Mouse (Mus musculus) layer of hippocampus, postnatal 10 days (tissue): ENCODE data around the gene Slc38a3. TPM values are rescaled to one million over a fixed set of nuclear protein-coding genes. Genes with fewer than 3 reads are reported as not detected.
A peak's percentile ranks its signal among the peaks of the same experiment; 100 is the strongest.

Source experiments
- DNase-seq, 2 experiments: peaks; one replicate each; pipeline ENCODE4 v3.0.0; 2021; ENCODE audit warnings: low spot score in 2 of 2
- total RNA-seq, 2 experiments: library from RNA; stranded (reverse); gene quantifications; 2 replicates each; pipeline ENCODE4 v1.2.3; 2021

The Slc38a3 gene
- total RNA-seq, 2 experiments from 2014 or later, result 96.5 to 109 TPM

DNA sequence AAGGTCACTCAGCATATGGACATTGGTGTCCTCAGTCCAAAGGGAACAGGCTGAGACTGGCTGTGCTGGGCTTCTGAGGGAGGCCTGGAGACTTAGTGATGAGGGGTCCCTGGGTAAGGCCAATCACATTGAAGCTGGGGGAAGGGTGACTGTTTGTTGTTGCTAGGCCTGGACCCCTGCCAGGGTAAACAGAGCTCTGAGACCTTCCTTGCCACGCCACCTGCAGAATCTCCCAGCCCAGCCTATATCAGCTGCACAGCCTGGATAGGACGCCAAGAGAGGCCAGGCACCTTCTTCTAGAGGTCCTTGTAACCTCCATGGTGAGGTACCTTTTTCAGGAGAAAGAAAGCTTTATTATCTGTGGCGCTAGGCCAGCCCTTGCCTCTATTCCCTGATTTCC is 414 bp downstream of the Slc38a3 start:
- DNase-seq, result no peak

DNA sequence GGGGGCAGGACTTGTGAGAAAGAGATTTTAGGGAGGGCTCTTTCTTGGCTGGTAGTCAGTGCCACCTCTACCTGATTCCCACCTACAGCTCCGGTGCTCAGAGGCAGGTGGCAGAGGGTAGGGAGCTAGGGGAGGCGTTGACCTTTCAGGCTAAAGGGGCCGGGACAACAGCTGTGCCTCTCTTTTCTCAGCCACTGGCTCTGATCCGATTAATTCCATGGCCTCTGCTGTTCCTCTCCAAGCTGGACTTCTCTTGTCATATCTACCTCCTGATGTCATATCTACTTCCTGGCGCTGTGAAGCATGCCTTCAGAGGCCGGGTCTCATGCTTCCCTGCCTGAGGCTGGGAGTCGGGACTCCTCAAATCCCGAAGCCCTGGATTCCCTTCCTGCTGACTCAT is 1.3 kb downstream of the Slc38a3 start:
- no peak for DNase-seq

DNA sequence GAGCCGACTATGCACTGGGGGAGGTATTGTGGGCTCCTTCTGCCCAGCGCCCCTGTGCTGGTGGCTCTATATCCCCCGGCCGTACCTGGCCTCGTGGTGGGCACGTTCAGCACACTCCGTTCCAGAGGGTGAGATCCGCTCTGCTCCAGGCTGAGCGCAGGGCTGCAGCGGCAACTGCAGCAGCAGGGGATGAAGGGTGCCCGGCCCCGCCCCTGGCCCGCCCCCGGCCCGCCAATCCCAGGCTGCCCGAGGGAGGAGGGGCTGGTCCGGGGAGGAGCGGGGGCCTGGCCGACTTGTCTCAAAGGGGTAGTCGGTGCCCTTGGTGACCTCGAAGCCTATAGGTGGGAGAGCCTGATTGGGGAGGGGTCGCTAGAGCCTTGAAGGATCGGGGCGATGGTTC is 2.1 kb downstream of the Slc38a3 start:
- DNase-seq, result peak; percentile 49 to 71

DNA sequence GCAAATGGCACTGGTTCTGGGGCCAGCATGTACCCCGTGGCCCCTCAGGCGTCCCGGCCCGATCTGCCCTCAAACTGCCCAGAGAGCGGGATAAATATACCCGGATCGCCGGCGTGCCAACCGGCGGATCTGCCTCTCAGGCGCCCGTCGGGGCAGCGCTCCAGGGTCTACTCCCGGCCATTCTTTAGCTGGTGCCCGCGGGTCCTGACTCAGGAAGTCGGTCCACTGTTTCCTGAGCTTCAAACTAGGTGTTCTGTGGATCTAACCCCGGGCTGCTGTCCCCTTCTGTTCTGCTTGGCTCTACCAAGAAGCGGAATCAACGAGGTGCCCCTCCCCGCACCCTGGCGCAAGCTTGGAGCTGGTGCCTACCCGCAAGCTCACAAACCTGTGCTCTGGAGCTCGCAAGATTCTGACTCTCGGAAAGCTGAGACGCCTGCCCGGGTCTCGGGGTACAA is 2.6 kb downstream of the Slc38a3 start:
- DNase-seq, result no peak

DNA sequence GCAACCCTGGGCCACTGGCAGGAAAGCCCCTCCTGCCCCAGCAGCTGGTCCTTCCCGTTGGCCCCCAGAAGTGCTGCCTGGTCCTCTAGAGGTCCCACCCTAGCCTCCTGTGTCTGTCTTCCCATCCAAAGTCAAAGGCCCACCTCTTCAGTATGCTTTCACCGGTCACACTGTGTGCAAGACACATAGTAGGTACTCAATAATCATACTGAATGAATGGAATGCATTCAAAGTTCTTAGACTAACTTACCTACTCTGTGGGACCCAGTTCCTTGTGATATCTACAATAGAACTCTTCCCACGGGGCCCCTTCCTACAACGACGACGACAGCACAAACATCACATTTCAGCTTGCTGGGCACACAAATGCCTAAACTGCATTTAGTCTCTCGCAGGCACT is 4.0 kb downstream of the Slc38a3 start:
- DNase-seq, result no peak

DNA sequence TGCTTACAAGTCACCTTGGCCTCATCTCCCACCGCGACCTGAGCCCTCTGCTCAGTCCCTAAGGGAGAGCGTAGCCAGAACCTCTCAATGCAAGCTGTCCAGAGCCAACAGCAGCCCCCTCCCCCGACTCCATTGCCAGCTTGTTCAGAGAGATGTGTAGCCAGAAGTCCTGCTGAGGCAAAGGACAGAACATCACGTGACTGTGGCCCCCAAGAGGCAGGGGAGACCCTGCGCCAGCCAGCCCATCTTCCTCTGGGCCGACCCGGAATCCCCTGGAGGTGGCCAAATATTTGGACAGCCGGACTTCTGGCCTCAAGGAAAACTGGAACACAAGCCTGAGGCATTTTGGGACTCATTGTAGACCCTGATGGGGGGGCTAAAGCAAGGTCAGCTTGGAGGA is 5.8 kb downstream of the Slc38a3 start:
- DNase-seq, result no peak

DNA sequence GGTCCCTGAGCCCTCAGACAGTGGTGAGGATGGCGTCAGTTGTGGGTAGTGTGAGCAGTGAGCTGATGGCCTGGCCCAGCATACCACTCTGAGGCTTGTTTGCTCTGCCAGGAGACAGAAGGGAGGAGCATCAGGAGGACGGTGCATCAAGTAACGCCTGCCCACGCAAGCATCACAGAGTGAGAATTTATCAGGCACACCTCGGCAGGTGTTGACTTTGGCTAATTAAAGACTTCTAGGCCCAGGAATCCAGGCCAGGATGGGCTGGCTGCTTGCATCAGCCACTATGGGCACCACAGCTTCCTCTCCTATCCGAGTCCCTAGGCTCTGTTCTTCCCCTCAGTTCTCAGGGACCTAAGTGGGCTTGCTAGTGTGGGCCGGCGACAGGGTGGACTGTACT is 7.0 kb downstream of the Slc38a3 start:
- DNase-seq, result no peak

DNA sequence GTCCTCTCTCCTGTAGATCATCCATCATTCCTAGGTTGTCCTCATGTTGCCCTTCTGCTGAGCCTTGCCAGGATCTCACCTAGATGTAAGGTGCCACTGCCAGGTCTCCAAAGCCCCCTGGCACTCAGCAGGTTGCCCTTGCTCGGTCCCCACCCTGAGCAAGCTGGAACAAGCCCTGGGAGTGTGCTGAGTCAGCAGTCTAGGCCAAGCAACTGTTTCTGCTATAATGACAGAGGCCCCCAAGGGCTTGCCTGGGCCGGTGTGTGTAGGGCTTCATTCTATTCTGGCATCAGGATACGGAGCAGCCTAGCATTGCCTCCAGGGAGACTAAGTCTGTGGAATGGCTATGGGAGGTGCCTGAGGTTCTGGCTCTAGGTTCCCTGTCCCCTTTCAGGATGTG is 8.6 kb downstream of the Slc38a3 start:
- DNase-seq, result no peak

DNA sequence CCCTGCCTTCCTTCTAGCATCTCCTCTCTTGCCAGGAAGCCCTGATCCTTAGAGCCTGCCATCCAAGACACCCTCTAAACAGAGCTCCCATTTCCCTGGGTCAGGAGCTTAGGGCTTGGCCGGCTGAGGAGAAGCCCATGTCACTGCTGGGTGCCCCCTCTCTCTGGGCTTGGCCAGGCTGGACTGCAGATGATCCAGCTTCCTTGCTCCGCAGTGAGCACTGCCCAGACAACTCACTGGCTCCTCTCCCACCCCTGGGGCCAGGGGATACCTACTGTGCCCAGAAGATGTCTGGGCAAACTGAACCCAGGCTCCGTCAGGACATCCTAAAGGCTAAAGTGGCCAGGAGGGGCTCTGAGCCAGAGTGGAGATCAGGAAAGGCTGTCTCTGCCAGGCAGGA is 9.4 kb downstream of the Slc38a3 start:
- peak in 1 of 2 experiments; percentile 57 for DNase-seq

DNA sequence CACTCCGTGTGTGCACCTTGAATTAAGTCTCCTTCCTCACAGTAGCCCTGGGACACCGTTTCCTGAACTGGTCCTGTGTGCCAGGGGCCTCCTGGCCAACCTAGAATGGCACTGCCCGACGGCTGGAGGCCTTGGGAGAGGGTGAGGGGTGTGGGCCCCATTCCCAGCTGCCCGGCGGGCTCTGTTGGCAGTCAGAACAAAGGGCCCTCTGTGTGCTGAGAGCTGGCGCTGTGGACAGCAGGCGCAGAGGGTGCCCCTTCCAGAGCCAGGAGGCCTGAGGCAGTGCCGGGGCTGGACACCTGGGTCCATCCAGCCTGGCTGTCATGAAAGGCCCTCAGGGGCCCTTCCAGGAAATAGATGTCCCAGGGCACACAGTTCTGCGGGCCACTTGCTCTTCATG is 9.8 kb downstream of the Slc38a3 start:
- peak; percentile 73 to 78 for DNase-seq

DNA sequence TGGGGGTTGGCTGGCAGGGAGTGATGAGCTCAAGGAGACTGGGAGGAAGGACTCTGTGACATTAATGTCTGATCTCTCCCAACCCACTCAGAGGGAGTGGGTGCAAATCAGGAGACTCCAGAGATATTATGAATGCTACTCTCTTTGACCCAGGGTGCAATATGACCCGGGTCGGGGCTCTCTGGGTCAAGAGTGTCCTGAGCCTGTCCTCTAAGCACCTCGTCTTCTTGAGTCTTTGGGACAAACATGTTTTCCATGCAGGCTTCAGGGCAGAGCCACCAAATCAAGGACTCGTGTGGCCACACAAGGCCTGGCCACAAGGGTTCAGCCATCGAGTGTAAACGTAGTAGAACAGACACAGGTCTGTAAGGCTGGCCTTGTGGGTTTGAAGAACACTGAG is 11.2 kb downstream of the Slc38a3 start:
- no peak for DNase-seq

DNA sequence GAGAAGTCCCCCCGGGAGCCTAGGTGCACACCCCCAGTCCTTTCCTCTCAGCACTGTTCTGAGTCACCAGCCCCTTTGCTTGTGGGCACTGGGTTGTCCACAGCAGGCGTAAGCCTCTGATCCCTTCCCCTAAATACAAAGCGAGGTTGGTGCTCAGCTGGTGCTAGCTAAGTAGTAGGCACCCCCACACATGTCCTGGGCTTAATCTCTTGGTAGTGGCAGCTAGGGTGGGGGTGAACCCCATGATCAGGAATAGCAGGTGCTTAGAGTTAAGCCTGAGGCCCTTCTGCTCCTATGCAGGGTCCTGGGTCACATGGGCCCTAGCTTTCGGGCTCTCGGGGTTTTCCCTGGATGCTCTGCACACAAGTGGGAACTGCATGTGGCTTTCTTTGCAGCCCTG is 12.2 kb downstream of the Slc38a3 start:
- DNase-seq, result no peak

DNA sequence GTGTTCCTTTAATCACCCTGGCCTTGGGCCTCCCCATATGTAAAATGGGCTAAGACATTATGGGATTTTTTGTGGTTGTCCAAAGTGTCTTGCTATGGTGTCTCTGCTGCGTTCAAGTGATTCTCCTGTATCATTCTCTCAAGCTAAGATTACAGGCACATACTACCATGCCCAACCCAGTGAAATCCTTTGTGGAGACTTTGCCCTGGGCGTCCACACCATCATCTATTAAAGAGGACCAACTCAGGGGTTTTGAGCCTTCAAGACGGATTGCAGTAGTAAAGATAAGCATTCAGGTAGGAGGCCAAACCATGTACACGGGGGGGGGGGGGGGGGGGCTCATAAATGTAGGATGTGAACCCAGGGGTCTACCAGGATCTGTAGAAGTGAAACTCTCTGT is 14.7 kb downstream of the Slc38a3 start:
- DNase-seq, result no peak

DNA sequence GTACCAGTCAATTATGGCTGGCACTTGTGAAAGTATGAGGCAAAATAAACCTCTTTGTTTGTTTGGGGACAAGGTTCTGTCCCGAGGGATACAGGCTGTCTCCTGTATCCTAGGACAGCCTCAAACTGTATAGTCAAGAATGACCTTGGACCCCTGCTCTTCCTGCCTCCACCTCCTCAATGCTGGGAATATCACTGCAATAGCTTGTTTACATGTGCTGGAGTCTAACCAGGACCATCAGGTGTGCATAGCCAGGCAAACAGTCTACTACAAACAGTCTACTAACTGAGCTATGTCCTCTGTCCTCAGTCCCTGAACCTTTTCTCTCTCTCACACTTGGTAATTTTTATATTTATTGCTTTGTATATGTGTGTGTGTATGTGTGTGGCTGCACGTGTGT is 15.9 kb downstream of the Slc38a3 start:
- no peak for DNase-seq

DNA sequence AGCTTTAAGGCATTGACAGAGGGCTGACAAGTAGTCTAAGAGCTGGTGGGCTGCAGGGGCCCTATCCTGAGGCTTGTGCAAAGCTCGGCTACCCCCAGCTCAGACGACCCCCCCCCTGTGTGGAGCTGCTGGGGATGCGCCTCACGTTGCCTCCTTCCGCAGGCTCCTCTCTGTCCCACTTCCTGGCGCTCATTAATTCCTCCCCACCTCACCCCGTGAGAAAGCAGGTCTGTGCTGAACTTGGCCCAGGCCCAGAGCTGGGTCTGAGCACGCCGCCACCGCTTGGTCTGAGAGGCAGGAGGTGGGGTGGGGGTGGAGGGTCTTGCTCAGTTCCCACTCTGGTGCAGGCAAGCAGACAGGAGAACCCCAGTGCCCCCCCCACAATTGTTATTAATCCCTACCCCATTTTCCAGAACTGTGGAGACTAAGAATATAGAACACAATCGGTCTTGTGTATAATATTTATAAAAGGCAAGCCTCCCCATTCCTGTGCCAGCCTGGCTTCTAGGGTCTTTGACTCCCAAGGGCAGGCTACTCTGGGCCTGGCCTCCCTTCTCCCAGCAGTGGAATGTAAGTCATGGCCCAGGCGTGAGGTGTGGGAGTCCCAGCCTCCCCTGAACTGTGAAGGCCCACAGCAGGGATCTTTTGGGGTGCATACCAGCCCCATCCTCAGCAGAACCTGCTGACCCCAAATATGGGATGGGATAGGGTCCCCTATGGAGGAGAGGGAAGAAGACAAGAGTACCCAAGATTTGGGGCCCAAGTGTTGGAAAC is 18.4 kb downstream of the Slc38a3 start:
- DNase-seq, result peak in 1 of 2 experiments; percentile 69

DNA sequence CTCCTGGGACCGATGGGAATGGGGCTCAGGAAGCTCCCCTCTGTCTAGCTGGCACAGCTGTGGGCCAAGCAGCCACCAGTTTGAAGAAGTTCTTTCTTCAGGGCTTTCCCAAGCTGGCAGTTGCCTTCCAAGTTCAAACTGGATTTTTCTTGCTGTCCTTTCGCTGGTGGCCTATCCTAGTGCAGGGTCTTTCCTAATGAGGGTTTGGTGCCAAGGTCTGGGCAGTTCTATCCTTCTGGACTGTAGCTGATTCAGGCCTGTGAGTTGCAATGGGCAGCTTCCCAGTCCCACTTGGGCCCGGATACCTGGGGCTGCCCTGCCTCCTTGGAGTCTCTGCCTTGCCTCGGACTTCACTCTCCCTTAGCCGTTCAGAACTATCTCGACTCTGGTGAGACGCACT is 19.1 kb downstream of the Slc38a3 start:
- DNase-seq, result no peak

DNA sequence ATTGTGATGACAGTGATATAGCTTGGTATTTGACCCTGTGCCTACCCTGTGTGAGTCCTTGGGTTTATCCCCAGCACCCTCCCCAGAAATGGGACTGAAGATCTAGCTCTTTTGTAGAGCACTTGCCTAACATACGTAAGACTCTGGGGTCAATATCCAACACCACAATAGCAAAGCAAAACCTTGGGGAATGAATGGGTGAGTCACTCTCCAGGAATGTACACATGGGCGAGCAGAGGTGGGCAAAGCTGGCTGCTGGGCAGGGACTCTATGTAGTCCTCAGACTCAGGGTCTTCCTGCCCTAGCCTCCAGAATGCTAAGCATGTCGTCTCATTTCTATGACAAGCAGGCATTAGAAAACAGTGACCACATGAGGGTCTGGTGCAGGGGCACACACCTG is 20.6 kb downstream of the Slc38a3 start:
- DNase-seq, result no peak

DNA sequence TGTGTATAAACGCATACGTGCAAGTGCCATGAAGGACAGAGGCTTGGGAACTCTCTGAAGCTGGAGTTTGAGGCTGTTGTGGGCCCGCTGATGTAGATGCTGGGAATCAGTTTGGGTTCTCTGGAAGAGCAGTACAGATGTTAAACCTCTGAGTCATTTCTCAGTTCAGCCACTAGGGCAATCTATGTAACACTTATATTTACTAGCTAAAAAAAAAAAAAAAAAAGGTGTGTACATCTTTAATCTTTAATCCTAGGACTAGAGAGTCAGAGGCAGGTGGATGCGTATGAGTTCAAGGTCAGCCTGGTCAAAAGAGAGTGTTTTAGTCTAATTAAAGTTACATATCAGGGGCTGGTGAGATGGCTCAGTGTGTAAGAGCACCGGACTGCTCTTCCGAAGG is 22.4 kb downstream of the Slc38a3 start:
- DNase-seq, result no peak

DNA sequence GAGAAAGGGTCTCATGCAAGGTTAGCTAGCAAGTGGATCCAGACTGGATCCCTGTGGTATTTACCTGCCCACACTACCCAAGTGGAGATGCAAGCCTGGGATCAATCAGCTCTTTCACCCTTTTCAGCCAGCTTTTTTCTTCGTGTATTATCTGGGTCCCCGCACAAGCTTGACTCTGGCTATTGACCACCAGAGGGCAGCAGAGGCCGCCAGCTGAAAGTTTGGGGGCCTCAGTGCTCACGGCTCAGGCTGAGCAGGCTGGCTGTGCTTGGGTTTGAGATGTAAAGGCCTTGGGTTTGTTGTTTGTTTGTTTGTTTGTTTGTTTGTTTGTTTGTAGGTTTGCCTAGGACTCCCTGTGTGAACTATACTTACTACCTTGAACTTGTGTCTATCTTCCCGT is 23.8 kb downstream of the Slc38a3 start:
- DNase-seq, result peak; percentile 84 to 90

DNA sequence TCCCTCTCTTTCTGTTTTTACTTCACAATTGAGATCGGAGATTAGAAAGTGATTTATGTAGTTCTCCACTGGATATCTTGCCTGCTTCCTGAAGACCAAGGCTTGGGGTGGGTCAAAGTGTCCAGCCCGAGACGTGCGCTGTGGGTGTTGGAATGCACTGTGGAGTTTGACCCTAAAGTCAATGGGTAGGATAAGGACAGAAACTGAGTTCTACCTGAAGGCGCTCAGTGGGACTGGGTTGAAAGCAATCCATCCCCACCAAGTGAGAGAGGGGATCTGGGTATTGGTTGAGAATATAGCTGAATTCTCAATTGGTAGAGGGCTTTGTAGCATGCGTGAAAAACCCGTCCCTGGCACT is 24.2 kb downstream of the Slc38a3 start:
- no peak for DNase-seq

DNA sequence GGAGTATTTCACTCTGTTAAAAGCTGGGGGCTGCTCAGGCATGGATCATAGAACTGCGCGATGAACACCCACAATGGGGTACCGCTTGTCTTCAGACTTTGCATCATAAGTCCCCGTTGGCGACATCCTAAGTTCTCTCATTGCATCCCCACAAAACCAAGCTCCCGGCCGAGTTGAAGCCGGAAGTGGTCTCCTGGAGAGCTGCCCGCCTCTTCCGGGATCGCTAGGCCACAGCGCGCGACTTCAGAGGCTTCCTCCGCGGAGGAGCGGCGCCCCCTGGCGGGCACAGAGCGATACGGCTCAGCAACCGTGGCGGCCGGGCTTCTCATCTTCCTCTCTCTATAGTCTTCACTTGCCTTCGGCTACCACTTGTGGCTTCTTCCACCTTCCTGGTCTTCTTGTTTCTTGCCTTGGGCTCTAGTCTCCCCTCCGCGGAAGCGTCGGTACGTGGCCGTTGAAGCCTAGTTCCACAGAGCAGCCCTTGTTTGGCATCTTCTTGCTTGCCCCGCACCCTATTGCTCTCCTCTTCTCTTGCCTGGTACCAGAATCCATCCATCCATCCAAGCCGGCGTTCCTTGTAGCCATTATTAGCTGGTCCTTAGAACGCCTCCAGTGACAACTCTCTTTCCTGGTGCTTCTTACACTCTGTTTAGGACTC is 24.7 kb downstream of the Slc38a3 start:
- DNase-seq, result peak; percentile 93 to 96

DNA sequence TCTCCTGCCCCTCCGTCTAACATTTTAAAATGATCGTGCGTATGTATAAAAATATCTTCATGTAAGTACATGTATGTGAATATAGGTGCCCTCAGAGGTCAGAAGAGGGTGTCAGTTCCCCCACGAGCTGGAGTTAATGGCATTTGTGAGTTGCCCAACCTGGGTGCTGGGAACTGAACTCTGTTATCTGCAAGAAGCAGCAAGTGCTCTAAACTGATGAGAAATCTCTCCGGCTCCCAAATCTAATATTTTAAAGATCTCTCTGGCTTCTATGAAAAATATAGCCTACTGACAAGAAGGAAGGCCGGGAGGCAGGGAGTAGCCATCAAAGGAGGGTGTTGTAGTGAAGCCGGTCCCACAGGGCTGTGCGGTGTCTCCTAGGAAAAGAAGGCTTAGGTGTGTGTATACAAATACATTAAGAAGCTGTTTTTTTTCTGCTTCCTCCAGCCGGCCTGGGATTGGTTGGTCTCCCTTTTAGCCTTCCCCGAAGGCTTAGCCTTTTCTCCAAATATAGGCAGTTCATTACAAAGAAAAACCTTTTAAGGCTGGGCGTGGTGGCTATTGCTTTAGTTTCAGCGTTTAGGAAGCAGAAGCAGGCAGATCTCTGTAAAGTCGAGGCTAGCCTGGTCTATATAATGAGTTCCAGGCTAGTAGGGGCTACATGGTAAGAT is 25.7 kb downstream of the Slc38a3 start:
- no peak for DNase-seq

DNA sequence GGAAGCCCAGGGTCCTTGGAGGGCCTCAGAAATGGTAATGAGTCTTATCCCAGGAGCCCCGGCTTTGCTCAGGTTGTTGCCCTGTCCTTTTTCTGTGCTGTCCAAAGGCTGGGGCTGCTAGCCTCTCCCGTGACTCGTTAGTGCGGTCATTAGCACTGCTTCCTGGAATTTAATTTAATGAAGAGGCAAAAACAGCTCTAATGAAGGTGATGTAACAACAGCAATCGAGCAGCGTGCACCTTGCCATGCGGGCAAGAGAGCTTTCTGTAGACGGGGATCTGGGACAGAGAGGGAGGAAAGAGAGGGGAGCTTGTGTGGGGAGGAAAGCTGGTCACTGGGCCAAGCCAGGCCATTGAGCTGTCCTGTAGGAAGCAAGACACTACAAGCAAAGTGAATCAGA is 27.7 kb downstream of the Slc38a3 start:
- no peak for DNase-seq
